Mouse (Mus musculus) heart, adult 8-10 months (tissue): ENCODE measurements around the gene Olfr270. TPM values are rescaled to one million over a fixed set of nuclear protein-coding genes. Genes with fewer than 3 reads are reported as not detected.

Experiments
- DNase-seq: peaks from one replicate; pipeline ENCODE4 v3.0.0; 2022; ENCODE audit warnings: low spot score
- total RNA-seq, 4 experiments: library from RNA; stranded (reverse); gene quantifications; 2 replicates each; pipeline ENCODE4 v1.2.4; 2022

The Olfr270 gene
- not detected for total RNA-seq

DNA sequence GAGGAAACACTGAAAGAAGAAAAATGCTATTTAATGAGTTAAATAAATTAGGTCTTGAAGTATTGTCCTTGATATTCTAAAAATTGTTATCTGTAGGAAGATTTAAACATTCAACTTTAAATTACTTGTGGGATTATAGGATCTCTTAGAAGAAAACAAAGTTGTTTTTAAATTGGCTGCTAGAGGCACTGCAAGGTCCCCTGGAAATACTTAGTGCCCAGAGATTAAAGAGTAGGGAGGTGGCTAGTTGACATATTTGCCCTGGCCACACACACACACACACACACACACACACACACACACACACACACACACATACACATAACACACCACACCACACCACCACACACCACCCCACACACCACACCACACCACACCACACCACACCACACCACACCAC lies at the start of gene Olfr270:
Olfr270 (plus strand) TSS at position 301 of the 400 bp plus-strand sequence.
- DNase-seq, result no peak

- no peak for DNase-seq
These were observed 47.6 kb upstream of the Olfr270 start for GRCm38 (mm10) chr4:52916659-52917310.

DNA sequence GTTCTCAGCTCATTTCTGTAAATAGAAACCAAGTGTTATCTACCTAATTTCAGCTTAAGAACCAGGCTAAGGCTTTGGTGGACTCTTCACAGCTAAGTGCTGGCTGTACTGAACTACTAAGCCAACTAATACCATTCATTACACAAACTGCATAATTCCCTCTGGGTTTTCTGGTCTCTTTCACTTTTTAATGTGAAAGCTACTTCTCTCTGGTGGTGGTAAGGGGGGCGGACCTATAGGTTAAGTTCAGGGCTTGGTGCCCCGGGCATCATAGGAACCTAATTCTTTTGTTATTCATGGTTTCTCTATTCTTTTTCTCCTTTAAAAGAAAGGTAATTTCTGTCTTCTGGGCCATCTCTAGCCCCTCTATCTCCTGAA lies 47.0 kb upstream of the Olfr270 start:
- DNase-seq, result no peak

DNA sequence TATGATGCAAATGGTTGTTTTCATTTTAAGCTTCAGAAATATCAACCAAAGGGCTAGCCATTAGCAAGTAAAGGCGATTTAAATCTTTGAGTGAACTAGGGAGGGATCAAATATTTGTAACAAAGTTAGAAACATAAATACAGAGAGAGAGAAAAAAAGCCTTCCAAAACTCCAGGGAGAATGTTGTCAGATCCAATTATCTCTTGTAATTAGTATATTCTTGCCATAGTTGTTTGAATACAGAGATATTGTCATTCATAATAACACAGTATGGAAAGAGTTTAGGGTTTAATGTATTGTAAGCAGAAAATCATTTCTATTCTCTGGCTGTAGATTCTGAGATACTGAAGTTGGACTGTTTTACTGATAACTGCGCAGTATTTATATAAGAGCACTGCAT lies 45.3 kb upstream of the Olfr270 start, which contains the start of gene Olfr272:
Olfr272 (minus strand) TSS at position 101 of the 400 bp plus-strand sequence.
- DNase-seq, result no peak

GRCm38 (mm10) chr4:52930480-52930879 lies 33.9 kb upstream of the Olfr270 start:
- DNase-seq, result no peak

- DNase-seq, result no peak
These were observed 17.7 kb upstream of the Olfr270 start for GRCm38 (mm10) chr4:52946665-52947064.

- no peak for DNase-seq
These were observed 15.3 kb upstream of the Olfr270 start for GRCm38 (mm10) chr4:52949005-52949404.

- no peak for DNase-seq
These were observed 5.7 kb upstream of the Olfr270 start for GRCm38 (mm10) chr4:52958693-52959092.

GRCm38 (mm10) chr4:52985216-52985615 lies 20.9 kb downstream of the Olfr270 start:
- DNase-seq, result no peak

- DNase-seq, result no peak
These were observed 21.9 kb downstream of the Olfr270 start for GRCm38 (mm10) chr4:52986266-52986665.

DNA sequence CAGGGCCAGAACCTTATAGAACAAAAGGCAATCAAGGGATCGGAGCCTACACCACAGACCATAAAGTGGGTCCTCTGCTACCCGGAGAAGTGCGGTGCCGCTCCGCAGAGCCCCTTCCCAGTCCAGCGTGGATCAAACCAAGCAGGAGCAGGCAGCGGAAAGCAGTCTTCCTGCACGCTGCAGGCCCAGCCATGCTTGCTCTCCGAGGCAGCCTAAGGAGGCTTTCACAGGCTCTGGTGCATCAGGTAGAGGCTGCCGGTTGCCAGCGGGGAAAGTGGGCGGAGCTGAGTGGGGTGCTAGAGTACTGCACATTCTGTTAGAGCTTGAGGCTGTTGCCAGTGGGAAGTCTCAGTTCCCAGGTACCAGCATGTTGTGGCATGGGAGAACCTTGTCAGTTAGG lies 24.9 kb downstream of the Olfr270 start, which contains the start of gene Nipsnap3a:
Nipsnap3a (plus strand) TSS at position 25 of the 400 bp plus-strand sequence.
- no peak for DNase-seq

DNA sequence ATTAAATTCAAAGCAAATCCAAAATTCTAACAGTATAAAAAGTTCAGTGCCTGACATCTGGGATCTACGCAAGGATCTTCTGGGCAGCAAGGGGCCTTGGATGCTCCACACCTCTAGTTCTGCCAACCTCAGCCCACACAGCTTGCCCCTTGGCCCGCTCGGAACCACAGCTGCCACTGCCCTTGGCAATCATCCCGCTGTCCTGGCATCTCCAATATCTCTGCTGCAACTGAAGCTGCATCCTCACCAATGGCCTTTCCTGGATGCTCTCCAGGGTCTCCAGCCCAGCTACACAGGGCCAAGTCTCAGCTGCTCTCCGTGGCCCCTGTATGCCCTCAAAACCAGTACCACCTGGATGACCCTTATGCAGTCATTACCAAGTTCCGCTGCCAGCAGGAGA lies 35.1 kb downstream of the Olfr270 start:
- no peak for DNase-seq

DNA sequence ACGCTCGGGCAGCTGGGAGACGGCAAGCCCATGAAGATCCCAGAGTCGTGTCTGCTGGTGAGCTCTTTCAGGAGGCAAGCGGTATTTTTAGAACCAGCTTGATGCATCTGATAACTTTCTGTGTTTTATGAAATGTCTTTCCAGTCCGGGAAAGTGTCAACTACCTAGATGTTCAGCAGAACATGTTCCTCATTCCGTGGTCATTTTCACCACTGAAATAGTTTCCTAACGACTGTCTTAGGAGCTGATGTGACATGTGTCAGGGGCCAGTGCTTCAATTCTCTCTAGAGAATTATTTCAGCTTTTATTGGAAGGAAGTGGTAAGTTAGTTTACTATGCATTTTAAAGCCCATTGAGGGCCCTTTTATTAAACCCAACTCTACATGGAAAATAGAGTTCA lies 35.8 kb downstream of the Olfr270 start:
- no peak for DNase-seq

GRCm38 (mm10) chr4:53009183-53009582 lies 44.8 kb downstream of the Olfr270 start:
- DNase-seq, result no peak

- DNase-seq, result no peak
These were observed 45.5 kb downstream of the Olfr270 start for GRCm38 (mm10) chr4:53009871-53010270.

- peak; percentile 90 for DNase-seq
These were observed 47.5 kb downstream of the Olfr270 start, which contains the start of gene Nipsnap3b for GRCm38 (mm10) chr4:53011732-53012361. Gene Nipsnap3b (plus strand): TSS chr4:53011880.

GRCm38 (mm10) chr4:53014421-53014820 lies 50.1 kb downstream of the Olfr270 start:
- DNase-seq, result no peak

- no peak for DNase-seq
These were observed 50.7 kb downstream of the Olfr270 start for GRCm38 (mm10) chr4:53015024-53015423.

DNA sequence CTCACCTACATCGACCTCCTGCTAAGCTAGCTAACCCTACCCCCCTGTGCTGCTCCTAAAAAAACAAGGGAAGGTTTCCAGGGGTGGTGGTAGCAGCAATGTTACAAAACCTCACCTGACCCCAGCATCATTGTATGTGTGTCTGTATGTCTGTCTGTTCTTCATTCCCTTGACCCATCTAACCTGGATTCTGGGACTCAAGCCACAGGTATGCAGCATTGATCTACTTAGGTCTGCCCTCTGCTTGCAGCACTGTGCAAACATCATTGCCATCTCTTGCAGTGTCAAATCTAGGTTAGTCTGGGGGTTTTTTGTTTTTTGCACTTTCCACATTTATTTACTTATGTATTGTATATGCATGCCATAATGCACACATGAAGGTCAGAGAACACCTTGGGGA lies 54.0 kb downstream of the Olfr270 start:
- no peak for DNase-seq
